Mouse (Mus musculus) hindbrain, embryonic 15.5 days (tissue): ENCODE data around the gene Cstf2t. TPM values are rescaled to one million over a fixed set of nuclear protein-coding genes. Genes with fewer than 3 reads are reported as not detected.

Experiments used
- ATAC-seq: fragments of 200-750 bp; cut with Nextera tagmentation; 2 replicates; pipeline ENCODE4 v1.8.0; 2017; ENCODE audit warnings: low read depth, moderate number of reproducible peaks, moderate TSS enrichment; ENCODE audit not compliant: low FRiP score
- H3K27ac ChIP-seq: fragments of 300-500 bp; sonication (generic); replicated peaks from 2 replicates; pipeline ENCODE4 v1.5.1; 2015; ENCODE audit warnings: mild to moderate bottlenecking, inconsistent platforms
- H3K27me3 ChIP-seq: fragments of 300-500 bp; sonication (generic); 2 replicates; pipeline ENCODE4 v1.6.1; 2015; ENCODE audit warnings: control low read depth, inconsistent platforms
- H3K36me3 ChIP-seq: fragments of 300-500 bp; sonication (generic); 2 replicates; pipeline ENCODE4 v1.6.1; 2015; ENCODE audit warnings: control low read depth, inconsistent platforms
- H3K4me1 ChIP-seq: fragments of 300-500 bp; sonication (generic); replicated peaks from 2 replicates; pipeline ENCODE4 v1.6.1; 2015; ENCODE audit warnings: control low read depth, inconsistent platforms
- H3K4me2 ChIP-seq: fragments of 300-500 bp; sonication (generic); 2 replicates; pipeline ENCODE4 v1.6.1; 2015; ENCODE audit warnings: moderate library complexity, mild to moderate bottlenecking, inconsistent platforms
- H3K4me3 ChIP-seq: fragments of 300-500 bp; sonication (generic); 2 replicates; pipeline ENCODE4 v1.5.1; 2015; ENCODE audit warnings: mild to moderate bottlenecking, inconsistent platforms
- H3K9ac ChIP-seq: fragments of 300-500 bp; sonication (generic); 2 replicates; pipeline ENCODE4 v1.6.1; 2015; ENCODE audit warnings: inconsistent platforms
- H3K9me3 ChIP-seq: fragments of 300-500 bp; sonication (generic); 2 replicates; pipeline ENCODE4 v1.6.1; 2016; ENCODE audit warnings: control low read depth, inconsistent platforms
- WGBS: fragments of 180-500 bp; shearing (Covaris S2); methylation state at CpG from one replicate; pipeline ENCODE4 v1.1.7; 2015; 5-methylcytosine and 5-hydroxymethylcytosine counted together
- polyA plus RNA-seq: library from polyadenylated mRNA; unstranded; fragments of >200 nt; fragmentation: Nextera tagmentation; extraction: Ambion mirVana; gene quantifications from 2 replicates; pipeline ENCODE4 v1.2.1, GENCODE M21; 2015

The Cstf2t gene
- polyA plus RNA-seq, 1 experiment from 2014 or later = 70.9 TPM

DNA sequence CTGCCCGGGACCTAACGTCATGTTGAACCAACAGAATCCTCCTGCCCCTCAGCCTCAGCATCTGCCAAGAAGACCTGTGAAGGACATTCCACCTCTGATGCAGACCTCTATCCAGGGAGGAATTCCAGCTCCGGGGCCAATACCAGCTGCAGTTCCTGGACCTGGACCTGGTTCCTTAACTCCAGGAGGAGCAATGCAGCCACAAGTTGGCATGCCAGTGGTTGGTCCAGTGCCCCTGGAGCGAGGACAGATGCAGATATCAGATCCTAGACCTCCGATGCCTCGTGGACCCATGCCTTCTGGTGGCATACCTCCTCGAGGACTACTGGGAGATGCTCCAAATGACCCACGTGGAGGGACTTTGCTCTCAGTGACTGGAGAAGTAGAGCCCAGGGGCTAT, 1.1 kb downstream of the Cstf2t start:
- no peak overlapping the region for H3K9ac ChIP-seq
- ATAC-seq = no peak
- H3K4me2 ChIP-seq = peak overlapping the region; percentile 80
- H3K27ac ChIP-seq = no peak overlapping the region
- peaks cover 23% of the 10 kb centered on the region for H3K36me3 ChIP-seq
- peaks cover 28% of the 10 kb centered on the region for H3K4me1 ChIP-seq
- 98% methylated on average over 8 of the region's 8 CpGs for WGBS
- no peaks in the 10 kb centered on the region for H3K9me3 ChIP-seq
- H3K27me3 ChIP-seq = no peaks in the 10 kb centered on the region
- H3K4me3 ChIP-seq = peak overlapping the region; percentile 59

DNA sequence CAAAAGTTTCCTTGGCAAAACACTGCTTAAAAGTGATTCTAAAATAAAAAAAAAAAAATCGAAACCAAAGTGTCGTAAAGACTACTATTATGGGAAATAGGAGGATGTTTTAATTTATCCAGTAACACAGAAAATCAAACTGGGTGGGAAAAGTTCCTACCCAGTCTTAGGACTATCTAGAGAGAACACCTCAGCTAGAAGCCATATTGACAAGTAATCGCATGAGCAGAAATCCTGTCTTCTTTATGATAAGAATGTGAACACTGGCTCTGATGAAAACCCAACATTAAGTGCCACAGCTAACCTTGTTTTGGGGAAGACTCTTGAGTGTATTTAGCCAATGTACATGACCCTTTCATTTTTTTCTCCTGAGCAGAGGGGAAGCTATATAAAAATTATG, 15.2 kb downstream of the Cstf2t start:
- Histone ChIP-seq H3K4me3 (no peak overlapping the region), H3K27ac (no peak overlapping the region), H3K9ac (no peak overlapping the region), H3K36me3 (no peaks in the 10 kb centered on the region), H3K4me1 (no peaks in the 10 kb centered on the region), H3K4me2 (no peak overlapping the region), H3K27me3 (no peaks in the 10 kb centered on the region), H3K9me3 (no peaks in the 10 kb centered on the region)
- WGBS = 74% methylated on average over 3 of the region's 3 CpGs
- no peak for ATAC-seq

DNA sequence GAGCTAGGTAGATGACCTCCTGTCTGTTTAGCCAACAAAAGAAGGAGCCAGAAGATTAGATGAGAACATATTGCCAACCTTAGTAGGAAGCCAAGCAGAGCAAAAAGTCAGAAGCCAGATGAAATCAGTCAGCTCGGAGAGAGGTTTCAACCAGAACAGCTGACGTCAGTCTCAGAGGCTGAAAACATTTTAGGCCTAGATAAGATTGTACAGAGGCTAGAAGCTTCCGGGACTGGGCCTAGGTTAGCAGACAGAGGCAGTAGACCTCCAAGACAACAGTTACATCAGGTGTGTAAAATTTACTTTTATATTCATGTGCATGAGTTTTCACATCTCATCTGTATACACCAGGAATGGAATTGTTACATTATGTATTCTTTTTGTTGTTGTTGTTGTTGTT, 16.7 kb downstream of the Cstf2t start:
- Histone ChIP-seq H3K27me3 (no peaks in the 10 kb centered on the region), H3K9ac (no peak overlapping the region), H3K4me3 (no peak overlapping the region), H3K27ac (no peak overlapping the region), H3K9me3 (no peaks in the 10 kb centered on the region), H3K4me1 (no peaks in the 10 kb centered on the region), H3K36me3 (no peaks in the 10 kb centered on the region), H3K4me2 (no peak overlapping the region)
- ATAC-seq = no peak
- WGBS = 92% methylated on average over 3 of the region's 3 CpGs

DNA sequence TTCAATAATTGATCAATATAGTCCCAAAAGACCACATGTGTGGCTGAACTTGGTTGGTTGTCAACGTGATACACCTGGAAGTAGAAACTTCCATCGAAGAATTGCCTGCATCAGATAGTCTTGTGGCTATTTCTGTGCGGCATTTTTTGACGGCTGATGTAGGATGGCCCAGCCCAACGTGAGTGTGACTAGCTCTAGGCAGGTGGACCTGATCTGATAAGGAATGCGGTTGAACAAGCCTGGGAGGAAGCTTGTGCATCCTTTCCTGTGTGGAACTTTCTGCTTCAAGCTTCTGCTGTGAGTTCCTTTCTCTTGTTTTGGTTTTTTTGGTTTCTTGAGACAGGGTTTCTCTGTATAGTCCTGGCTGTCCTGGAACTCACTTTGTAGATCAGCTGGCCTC, 22.1 kb downstream of the Cstf2t start:
- no peak overlapping the region for H3K4me3 ChIP-seq
- H3K27ac ChIP-seq = no peak overlapping the region
- H3K36me3 ChIP-seq = no peaks in the 10 kb centered on the region
- no peak overlapping the region for H3K4me2 ChIP-seq
- 89% methylated on average over 6 of the region's 6 CpGs for WGBS
- no peaks in the 10 kb centered on the region for H3K9me3 ChIP-seq
- no peaks in the 10 kb centered on the region for H3K4me1 ChIP-seq
- no peak for ATAC-seq
- H3K9ac ChIP-seq = no peak overlapping the region
- H3K27me3 ChIP-seq = no peaks in the 10 kb centered on the region

DNA sequence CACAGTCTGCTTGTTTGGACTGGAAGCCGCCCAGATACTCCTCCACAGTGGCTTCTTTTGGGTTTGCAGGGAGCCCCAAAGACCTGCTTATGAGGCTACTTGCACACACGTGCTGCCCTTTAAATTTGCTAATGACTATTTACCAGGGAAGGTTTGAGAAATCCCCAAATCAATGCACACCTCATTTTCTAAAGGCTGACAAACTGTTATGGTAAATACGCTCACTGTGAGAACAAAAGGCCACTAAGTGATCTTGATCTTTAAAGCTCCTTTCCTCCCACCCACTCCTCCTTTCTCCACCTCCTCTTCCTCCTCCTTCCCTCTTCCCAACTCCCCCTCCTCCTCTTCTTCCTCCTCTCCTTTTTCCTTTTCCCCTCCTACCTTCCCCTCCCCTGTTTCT, 23.4 kb downstream of the Cstf2t start:
- no peak for ATAC-seq
- H3K36me3 ChIP-seq = no peaks in the 10 kb centered on the region

DNA sequence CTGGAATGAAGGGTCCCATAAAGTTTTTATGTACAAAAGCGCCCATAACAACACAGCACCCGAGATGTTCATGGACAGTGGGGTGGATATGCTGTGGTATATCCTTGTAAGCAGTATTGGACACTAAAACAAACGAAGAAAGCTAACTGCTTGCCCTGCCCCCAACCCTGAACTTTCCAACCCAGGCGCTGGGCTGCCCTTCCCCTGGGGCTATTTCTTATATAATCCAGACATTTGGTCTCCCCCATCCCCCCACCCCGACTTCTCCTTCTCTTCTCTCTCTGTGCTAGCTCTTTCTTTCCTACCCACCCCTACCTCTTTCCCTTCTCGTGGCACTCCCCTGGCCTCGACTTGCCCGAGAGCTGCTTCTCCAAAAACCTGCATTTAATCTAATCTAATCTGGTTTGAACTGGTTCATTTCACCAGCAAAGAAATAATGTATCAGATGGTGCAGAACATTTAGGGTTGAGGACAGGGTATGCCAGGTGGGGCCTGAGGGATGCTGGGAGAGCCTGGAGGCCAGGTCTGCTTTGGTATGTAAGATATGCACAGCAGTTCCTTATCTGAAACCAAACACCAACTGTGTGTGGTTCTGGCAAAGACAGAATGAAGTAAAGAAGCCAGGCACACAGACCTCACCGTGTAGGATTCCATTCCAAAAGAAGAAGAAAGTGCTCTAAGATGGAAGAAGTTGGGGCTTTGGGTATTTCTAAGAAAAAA, 24.4 kb downstream of the Cstf2t start:
- Histone ChIP-seq H3K27ac (no peak overlapping the region), H3K4me3 (no peak overlapping the region), H3K36me3 (no peaks in the 10 kb centered on the region), H3K4me1 (no peaks in the 10 kb centered on the region), H3K27me3 (no peaks in the 10 kb centered on the region), H3K9ac (no peak overlapping the region), H3K4me2 (no peak overlapping the region), H3K9me3 (no peaks in the 10 kb centered on the region)
- 45% methylated on average over 9 of the region's 9 CpGs for WGBS
- no peak for ATAC-seq

More for the DNA sequence above, 23.4 kb downstream of the Cstf2t start:
- H3K9me3 ChIP-seq = no peaks in the 10 kb centered on the region
- 42% methylated on average over 3 of the region's 3 CpGs for WGBS
- no peak overlapping the region for H3K27ac ChIP-seq
- no peak overlapping the region for H3K4me2 ChIP-seq
- no peaks in the 10 kb centered on the region for H3K4me1 ChIP-seq
- H3K9ac ChIP-seq = no peak overlapping the region
- H3K4me3 ChIP-seq = no peak overlapping the region
- no peaks in the 10 kb centered on the region for H3K27me3 ChIP-seq

DNA sequence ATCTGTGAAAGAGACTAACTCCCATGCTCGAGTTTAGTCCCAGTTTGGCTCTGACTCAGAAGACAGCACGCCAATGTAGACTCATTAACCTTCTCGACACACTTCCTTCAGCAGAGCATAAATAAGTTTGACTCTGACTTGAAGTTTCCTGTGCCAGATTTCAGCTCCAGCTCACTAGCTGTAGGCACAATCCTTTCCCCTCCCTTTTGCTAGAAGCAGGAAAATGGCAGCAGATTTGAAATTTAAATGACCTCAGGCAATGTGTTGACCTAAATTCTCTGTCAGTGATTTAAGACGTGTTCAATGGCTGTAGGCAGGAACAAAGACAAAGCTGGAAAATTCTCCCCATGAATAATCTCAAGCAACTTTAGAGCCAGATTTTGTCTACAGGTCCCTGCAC, 32.1 kb downstream of the Cstf2t start:
- H3K9me3 ChIP-seq = no peaks in the 10 kb centered on the region
- no peak overlapping the region for H3K9ac ChIP-seq
- H3K27ac ChIP-seq = no peak overlapping the region
- 0 out of 2 replicates have a peak, but pooled peaks have one; percentile 56 for ATAC-seq
- WGBS = 29% methylated on average over 4 of the region's 4 CpGs
- no peaks in the 10 kb centered on the region for H3K36me3 ChIP-seq
- H3K27me3 ChIP-seq = no peaks in the 10 kb centered on the region
- no peaks in the 10 kb centered on the region for H3K4me1 ChIP-seq
- H3K4me2 ChIP-seq = no peak overlapping the region
- no peak overlapping the region for H3K4me3 ChIP-seq

DNA sequence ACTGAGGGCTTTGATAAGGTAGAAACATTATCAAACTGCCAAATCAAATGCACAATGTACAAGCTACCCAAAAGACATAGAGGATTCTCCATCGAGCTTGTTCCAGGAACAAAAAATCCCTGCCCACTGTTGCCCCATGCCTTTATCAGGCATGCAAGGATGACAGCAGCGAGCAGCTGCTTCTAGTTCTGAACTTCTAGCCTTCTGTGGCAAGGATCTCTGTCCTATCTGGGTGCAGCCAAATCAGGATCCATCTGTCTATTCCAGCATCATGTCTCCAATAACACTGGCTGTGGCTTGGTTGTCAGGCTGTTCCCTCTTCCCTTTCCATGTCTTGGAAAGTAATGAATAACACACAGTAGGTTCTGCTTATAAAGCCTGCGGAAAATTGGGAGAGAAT, 42.0 kb downstream of the Cstf2t start:
- no peak overlapping the region for H3K4me2 ChIP-seq

DNA sequence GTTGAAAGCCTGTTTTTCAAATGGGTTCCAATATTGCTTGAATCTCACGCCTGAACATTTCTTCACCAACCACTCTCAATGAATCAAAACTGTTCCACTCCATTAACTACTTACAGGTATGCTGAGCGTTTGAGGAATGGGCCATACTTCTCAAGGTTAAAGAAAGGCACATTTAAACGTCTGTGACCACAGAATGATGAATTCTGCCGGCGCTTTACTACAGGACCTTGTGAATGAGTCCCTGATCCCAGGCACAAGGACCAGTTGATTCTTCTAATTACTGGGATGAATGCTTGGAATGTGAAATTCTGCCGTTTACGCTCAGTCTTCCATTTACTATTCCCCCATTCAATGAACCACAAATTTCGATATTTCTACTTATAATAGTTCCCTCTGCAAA, 50.0 kb downstream of the Cstf2t start:
- Histone ChIP-seq H3K9me3 (no peaks in the 10 kb centered on the region), H3K27me3 (no peaks in the 10 kb centered on the region), H3K4me3 (no peak overlapping the region), H3K27ac (no peak overlapping the region), H3K9ac (no peak overlapping the region), H3K4me2 (no peak overlapping the region), H3K4me1 (no peaks in the 10 kb centered on the region), H3K36me3 (no peaks in the 10 kb centered on the region)
- ATAC-seq = no peak
- 79% methylated on average over 8 of the region's 8 CpGs for WGBS

More for the DNA sequence above, 42.0 kb downstream of the Cstf2t start:
- H3K4me1 ChIP-seq = no peaks in the 10 kb centered on the region
- H3K27me3 ChIP-seq = no peaks in the 10 kb centered on the region
- no peaks in the 10 kb centered on the region for H3K9me3 ChIP-seq
- H3K4me3 ChIP-seq = no peak overlapping the region
- no peak for ATAC-seq
- H3K27ac ChIP-seq = no peak overlapping the region
- WGBS = 68% methylated on average over 3 of the region's 3 CpGs
- H3K9ac ChIP-seq = no peak overlapping the region
- H3K36me3 ChIP-seq = no peaks in the 10 kb centered on the region

DNA sequence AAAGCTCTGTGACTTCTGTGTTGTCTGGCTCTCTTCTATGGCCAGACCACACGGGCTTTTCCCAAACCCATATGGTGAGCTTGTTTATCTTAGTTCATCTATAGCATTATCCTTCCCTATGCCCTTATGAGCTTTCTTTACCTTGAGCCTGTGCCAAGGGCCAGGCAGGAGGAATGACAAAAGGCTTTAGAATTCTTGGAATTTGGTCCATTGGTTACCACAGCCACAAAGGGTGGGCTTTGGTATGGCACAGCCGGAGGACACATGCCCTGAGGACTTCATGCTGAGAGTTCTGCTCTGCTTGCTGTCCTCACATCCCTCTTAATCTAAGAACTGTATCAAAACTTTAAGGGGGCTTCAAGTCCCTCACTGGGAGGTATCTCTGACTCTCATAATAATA, 53.7 kb downstream of the Cstf2t start:
- Histone ChIP-seq H3K36me3 (no peaks in the 10 kb centered on the region), H3K4me1 (no peaks in the 10 kb centered on the region), H3K9ac (no peak overlapping the region), H3K4me2 (no peak overlapping the region), H3K9me3 (no peaks in the 10 kb centered on the region), H3K27ac (no peak overlapping the region), H3K4me3 (no peak overlapping the region), H3K27me3 (no peaks in the 10 kb centered on the region)
- ATAC-seq = no peak
- 0% methylated on average over 2 of the region's 2 CpGs for WGBS
